Mouse (Mus musculus): ENCODE data around the gene U2af1.
"Not testable (repeated sequence)": the region's sequence is repeated elsewhere in the genome, so short reads cannot be mapped to it uniquely, and the experiment has no call there.

Gene U2af1

DNA sequence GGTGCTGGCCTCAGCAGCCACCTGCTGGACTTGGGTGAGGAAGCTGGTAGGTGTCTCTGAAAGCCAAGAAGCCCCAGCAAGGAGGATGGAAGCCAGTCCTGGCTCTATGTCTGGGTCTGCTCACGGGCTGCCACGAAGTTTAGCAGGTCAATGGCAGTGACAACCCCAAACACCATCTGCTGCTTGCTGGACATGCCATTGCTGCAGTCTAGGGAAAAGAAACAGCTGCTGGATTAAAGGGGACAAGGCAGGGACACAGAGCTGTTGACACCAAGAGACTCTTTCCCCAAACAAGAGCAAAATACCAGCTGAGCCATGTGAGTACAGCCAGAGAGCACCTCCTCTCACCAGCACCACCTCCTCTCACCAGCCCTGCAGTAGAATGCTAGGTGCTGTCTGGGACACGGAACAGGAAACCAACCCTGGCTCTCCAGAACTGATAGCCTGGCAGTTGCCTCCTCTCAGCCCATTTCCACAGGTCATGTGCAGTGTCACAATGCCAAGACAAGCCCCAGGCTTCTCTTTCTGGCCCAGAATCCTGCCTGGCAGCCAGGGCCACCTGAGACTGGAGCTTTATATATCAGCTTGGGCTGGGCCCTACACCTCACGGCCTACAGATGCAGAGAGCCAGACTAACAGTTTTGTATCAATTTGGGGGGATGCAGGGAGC lies 45.5 kb downstream of the U2af1 start:
- no peak for DNase-seq (ENCODE audit: low spot score)

DNA sequence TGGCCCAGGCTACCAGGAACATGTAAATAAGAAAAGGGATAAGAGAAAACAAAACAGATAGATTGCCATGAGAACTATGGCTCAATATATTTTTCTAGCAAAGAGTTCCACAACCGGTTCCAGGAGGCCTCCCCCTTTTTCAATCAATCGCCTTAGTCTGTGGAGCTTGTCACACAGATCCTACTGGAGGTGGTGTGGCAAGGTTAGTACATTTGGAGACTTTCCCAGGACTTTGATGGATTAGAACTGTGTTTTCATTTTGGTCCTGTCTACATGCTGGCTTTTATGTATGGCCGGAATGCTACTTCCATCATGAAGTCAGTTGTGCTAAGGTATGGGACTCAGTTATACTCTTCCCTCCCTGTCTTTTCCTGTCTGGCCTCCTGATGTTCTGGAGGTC lies 48.8 kb downstream of the U2af1 start:
- no peak for DNase-seq (ENCODE audit: low spot score)

DNA sequence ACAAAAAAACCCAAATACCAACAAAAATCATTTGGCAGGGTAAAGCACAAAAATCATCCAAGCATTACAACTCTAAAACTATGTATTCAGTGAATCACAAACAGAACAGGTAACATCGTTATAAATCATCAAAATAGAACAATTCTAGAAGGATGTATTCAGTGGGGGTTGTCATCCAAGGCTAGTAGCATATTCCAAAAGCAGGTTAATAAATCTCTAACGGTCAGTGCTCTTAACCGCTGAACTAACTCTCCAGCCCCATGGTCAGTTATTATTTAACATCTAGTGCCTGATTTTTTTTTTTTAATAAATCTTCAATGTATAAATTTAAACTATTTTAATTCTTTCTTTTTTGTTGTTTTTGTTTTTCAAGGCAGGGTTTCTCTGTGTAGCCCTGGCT lies 49.5 kb downstream of the U2af1 start:
- not testable (repeated sequence) for DNase-seq (ENCODE audit: low spot score)

GRCm38 (mm10) chr17:31607256-31607951 lies 51.3 kb downstream of the U2af1 start:
- no peak for DNase-seq (ENCODE audit: low spot score)

- no peak for DNase-seq (ENCODE audit: low spot score)
Observed at GRCm38 (mm10) chr17:31606424-31606823, 52.3 kb downstream of the U2af1 start.

DNA sequence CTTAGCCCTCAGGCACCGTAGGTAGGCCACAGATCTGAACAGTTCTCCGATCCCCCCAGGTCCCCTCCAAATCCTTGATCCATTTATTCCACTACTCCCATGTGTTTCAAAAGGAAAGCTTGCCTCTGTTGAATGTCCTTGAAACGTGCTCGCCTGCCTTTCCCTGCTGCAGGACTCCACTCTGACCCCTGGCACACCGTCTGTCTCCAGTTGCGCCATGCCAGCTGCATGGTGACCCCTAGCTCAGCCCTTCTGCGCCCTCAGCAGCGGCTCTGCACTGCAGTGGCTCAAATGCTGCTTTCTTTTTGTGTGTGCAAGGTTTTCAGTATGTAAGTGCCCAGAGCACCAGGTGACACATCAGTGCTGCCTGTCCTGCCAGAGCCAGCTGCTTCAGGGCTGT lies 60.1 kb downstream of the U2af1 start:
- DNase-seq (ENCODE audit: low spot score) = no peak

DNA sequence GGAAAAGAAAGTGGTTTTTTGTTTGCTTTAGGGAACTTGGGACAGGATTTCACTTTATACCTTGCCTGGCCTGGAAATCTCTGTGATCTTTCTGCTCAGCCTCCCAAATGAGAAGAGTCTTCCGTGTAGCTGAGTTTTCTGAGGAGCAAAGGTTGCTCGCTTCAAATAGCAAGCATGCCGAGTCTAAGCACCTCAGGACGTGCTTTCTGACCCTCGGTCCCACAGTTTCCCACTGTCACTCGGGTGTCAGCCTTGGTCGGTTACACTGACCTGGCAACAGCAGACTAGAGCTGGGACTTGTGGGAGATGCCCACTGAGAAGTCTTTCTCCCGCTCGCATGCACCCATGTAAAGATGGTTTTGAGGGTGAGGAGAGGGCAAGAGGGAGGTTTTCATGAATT lies 60.7 kb downstream of the U2af1 start:
- DNase-seq (ENCODE audit: low spot score) = no peak
